Mouse (Mus musculus) regulatory T cell (primary cell): ENCODE measurements around the gene Col19a1.
"Not testable (repeated sequence)": the region's sequence is repeated elsewhere in the genome, so short reads cannot be mapped to it uniquely, and the experiment has no call there.

Source experiments
- in situ Hi-C: fragments of 300-600 bp; cut with MboI, MseI; formaldehyde crosslinking; loops from one replicate; pipeline ENCODE4 v1.15.1; 2025; ENCODE audit warnings: high pct_unique_total_duplicates

The Col19a1 gene

DNA sequence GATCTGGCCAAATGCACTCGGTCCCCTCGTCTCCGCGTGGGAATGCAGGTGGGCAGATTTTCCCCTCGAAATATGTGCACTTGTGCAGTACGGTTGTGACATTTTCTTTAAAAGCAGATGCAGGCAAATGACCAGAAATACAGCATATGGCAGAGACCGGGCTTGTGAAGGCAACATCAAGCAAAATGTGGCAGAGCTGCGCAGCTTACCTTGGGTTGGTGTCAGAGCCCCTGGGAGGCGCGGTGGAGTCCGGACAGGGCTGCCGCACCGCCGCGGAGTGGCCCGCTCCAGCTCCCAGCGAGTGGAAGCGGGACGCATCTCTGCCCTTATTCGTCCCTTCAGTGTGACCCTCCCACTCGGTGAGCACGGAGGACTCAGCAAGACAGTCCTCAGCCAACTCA is at the start of gene Col19a1:
Gene Col19a1, minus strand, starts transcription at position 332 of the 401 bp plus-strand sequence.
- in situ Hi-C loops = no loop called here

DNA sequence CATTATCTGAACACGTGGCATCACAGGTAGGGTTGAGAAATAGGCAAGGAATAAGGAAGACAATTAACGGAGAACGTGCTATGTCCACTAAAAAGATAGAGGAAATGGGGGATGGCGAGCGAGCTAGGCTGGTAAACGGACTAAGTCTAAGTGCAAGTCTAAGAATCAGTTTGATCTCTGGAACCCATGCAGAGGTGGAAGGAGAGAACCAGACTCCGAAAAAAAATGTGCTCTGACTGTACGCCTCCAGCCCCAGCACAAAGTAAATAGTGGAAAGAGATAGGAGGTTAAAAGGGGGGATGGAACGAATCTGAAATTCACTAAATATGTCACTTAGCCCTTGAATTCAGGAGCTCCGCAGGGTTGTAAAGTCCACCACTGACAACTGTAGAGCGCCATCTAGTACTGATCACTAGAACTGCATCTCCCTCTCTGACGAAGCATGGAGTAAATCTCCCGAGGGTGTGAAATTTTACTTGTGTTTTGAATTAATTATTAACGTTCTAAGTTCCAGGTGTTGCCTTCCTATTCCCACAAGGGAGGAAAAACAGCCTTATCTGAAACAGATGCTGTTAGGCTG is 46.4 kb upstream of the Col19a1 start:
- in situ Hi-C loops = no loop called here

DNA sequence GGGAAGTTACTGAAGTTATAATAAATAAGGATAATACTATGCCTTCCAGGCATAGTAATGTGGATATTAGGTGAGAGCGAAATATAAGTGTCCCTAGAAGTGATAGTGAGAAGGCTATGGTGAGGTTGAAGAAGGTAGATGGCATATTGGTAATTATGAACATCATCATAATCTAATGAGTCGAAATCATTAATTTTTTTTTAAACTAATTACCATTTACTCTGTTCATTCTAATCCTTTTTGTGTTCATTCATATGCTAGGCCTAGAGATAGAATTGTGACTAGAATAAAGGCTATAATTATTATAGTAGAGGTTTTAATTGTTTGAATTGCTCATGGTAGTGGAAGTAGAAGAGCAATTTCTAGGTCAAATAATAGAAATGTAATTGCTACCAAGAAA is 25.3 kb upstream of the Col19a1 start:
- in situ Hi-C loops = not testable (repeated sequence)

- in situ Hi-C loops = no loop called here
Measured at GRCm38 (mm10) chr1:24595096-24595495, 7.8 kb upstream of the Col19a1 start.

DNA sequence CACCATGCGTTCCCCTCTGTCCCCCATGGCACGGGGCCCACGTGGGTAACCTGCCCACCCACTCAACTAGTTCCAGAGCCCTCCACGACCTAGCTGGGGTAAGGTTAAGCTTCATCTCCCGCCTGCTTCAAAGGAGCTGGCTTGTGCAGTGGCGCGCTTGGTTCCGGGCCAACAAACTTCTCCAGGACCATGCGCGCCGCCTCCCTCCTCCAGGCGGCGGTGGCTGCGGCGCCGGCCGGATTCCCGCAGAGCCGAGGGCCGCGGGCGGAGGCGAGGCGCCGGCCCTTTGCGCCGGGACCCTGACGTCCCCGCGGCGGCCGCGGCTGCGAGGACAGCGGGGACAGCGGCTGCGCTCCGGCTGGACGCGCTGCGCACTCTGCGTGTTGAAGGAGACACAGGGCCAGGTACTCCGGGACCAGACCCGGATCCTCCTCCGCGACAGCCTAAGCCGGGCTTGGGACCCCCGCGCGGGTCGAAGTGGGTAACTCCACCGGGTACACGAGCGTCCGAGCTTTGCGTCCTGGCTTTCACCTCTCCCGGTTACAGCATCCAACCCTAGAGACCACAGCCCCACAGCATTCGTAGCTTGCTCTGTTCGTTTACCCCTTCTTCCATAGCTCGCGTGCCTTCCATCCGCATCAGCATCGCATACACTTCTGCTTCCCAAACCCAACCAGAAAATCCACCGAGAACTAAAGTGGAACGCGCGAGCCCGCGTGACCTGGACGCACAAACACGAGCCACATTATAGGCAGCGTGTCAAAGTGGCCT is 717 bp downstream of the Col19a1 start:
- in situ Hi-C loops = no loop called here

DNA sequence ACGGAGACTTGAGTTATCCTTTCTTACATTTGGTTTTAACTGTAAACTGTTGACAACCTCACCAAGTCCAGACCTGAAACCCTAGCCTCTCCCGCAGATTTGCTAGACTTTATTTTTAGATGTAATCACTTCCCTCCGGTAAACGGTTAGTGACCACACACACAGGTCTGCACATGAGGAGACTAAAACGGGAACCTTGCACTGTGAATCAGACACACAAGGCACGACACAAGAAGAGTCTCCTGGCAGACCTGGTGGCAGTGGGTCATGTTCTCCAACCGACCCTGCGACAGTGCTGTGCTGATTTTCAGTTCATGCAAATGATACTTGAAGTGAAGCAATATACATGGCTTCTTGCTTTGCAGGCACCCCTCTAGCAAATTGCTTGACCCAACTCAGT is 14.7 kb downstream of the Col19a1 start:
- in situ Hi-C loops = no loop called here

GRCm38 (mm10) chr1:24564113-24564512 is 23.2 kb downstream of the Col19a1 start:
- in situ Hi-C loops = no loop called here

- in situ Hi-C loops = no loop called here
Measured at GRCm38 (mm10) chr1:24558005-24558404, 29.3 kb downstream of the Col19a1 start.

DNA sequence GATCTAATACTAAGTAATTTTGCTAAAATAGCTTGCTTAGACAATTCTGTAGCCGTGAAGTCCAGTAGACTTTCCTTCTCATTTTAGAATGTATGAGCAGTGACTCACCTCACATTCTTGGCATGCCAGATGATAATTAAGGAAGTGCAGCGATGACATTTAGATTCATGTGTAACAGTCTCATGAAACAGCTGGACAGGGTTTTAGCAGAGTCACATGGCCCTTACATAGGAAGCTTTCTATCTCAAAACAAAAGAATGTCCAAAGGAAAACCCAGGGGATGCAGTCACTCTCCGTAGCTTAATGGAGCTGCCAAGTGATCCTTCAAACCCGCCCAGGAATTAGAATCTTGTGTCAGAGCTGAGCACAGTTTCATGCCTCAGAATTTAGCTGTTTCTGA is 33.8 kb downstream of the Col19a1 start:
- in situ Hi-C loops = no loop called here

- in situ Hi-C loops = no loop called here
Measured at GRCm38 (mm10) chr1:24550560-24551280, 36.6 kb downstream of the Col19a1 start.

- in situ Hi-C loops = no loop called here
Measured at GRCm38 (mm10) chr1:24550031-24550430, 37.2 kb downstream of the Col19a1 start.

GRCm38 (mm10) chr1:24549050-24549449 is 38.2 kb downstream of the Col19a1 start:
- in situ Hi-C loops = no loop called here

DNA sequence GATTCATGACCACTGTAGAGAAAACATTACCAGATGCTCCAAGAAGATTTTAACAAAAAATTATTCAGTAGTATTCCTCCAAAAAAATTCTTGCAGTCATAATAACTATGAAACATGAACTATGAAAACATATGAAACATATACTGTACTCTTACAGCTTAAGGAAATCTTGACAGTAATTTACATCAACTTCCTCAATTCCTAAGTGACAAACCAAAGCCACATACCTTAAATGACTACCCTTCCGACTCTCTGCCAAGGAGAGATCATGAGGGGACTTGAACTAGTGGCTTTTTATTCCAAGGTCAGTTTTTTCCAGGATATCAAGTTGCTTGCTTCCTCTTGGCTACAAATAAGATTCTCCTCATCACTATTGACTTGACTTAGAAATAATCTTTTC is 39.7 kb downstream of the Col19a1 start:
- in situ Hi-C loops = no loop called here

- in situ Hi-C loops = no loop called here
Measured at GRCm38 (mm10) chr1:24539852-24540251, 47.4 kb downstream of the Col19a1 start.

GRCm38 (mm10) chr1:24527194-24527593 is 60.1 kb downstream of the Col19a1 start:
- in situ Hi-C loops = no loop called here

DNA sequence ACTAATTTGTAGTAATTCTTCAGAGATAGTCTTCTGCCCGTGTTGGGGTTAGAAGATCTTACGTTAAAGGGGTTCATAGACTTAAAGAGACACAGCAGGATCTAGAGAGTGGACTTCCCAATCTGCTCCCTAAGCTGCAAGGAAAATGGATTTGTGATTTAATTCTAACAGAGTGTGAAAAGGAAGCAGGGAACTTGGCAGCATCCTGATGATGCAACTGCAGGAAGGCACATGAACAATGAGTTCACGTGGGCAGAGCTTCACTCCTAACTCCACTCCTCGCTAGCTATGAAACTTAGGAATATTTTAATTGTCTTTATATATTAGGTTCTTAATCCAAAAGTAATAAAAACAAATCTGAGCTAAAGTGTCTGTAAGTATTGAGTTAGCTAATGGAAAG is 69.8 kb downstream of the Col19a1 start:
- in situ Hi-C loops = no loop called here

- in situ Hi-C loops = no loop called here
Measured at GRCm38 (mm10) chr1:24515341-24515740, 71.9 kb downstream of the Col19a1 start.

GRCm38 (mm10) chr1:24511536-24511935 is 75.7 kb downstream of the Col19a1 start:
- in situ Hi-C loops = no loop called here

GRCm38 (mm10) chr1:24495400-24495799 is 91.9 kb downstream of the Col19a1 start:
- in situ Hi-C loops = no loop called here

DNA sequence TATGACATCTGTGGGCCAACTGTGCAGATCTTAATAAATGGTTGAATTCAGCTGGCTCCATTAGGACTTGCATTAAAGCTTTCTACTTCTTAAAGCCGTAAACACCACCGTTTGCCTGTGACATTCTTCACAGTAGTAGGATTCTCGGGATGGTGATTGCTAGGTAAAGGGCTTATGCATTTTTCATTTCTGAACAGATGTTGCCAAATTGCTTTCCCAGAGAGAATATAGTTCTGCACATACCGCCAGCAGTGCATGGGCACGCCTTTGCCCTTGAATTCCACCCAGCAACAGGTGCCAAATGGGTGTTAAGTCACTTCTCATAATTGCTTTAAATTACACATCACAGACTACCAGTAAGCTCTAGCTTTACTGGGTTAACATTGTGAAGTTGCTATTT is 103.1 kb downstream of the Col19a1 start:
- in situ Hi-C loops = no loop called here

GRCm38 (mm10) chr1:24471096-24471710 is 116.1 kb downstream of the Col19a1 start:
- in situ Hi-C loops = no loop called here

DNA sequence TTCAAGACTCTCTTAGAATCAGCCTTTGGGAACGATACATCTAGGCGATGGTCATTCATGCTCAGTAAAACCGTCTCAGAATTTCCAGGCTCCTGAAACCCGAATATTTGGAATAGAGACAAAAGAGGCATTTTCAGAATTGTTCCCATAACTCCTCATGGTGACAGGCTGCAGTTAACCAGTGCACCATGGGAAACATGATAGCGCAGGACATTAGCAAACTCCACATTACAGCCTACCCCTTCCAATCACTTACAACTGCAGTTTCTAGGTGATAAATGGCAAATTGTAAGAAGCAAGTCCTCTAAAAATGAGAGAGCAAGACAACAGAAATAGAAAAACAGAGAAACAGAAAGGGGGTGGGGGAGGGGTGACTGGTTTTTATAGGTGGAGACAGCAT is 116.6 kb downstream of the Col19a1 start:
- in situ Hi-C loops = no loop called here
